Mouse (Mus musculus): ENCODE results near the gene Slc16a10. TPM values are rescaled to one million over a fixed set of nuclear protein-coding genes. Genes with fewer than 3 reads are reported as not detected.
A peak's percentile ranks its signal among the peaks of the same experiment; 100 is the strongest.

The Slc16a10 gene
- total RNA-seq, 2 experiments from 2014 or later: 17.8 to 23.8 TPM

DNA sequence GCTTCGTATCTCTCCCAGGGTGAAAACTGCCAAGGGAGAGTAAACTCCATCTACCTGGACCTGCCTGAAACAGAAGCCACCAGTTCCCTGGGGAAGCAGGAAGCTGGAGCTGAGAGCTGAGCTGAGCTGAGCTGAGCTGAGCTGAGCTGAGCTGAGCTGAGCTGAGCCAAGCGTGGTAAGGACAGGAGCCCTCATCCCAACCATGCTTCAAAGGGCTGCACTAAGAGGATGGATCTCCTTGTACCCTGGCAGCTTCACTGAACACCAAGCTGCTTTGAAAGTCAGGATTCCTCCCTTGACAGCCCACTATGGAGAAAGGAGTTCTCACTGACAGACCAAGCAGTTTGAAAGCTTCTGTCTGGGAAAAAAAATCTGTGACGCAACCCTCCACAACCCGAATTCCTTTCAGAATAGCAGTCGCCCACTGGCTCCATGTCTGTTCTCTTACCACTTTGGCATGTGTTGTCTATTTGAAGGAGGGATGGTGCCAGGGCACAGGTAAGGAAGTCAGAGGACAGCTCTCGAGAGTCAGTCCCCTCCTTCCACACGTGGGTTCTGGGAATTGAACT, 28.5 kb downstream of the Slc16a10 start:
- intact Hi-C loops (cut with DNase I): no loop called here
- no peak for DNase-seq

GRCm38 (mm10) chr10:40112256-40112655, 29.8 kb downstream of the Slc16a10 start:
- intact Hi-C loops (cut with DNase I): no loop called here
- no peak for DNase-seq

DNA sequence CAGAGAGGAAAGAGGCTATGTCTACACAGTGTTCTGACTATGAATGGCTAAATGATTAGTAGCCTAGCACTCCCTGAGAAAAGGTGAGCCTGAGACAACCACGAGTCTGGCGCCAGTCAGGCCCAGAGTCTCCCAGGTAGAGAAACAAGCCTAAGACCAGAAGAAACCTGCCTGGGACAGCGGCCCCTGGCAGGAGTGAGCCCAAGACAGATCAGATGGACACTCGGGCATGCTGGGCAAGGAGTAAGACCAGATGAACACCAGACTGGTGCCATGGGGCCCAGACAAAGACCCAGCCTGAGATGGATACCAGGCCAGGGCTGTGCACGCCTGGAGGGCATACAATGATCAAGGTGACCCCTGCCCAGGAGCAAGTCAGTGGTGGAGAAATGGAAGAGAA, 32.5 kb downstream of the Slc16a10 start:
- intact Hi-C loops (cut with DNase I): no loop called here
- no peak for DNase-seq

DNA sequence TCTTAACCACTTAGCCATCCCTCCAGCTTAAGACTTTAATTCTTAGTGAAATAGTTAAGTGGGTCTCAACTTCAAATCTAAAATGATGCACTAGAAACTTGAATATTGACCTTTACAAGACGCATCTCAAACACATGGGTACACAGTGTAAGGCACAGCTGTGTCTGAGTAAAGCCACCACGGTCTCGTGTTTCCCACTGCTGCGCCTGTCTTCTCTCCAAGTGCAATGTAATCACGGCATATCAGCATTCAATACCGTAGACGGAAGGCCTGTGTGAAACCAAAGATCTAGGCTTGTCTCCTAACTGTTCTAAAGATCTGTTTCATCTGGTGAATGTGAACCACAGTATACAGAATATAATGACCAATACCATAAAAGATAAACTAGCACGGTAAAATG, 33.1 kb downstream of the Slc16a10 start:
- no peak for DNase-seq
- intact Hi-C loops (cut with DNase I): no loop called here

- intact Hi-C loops (cut with DNase I): no loop called here
- DNase-seq: no peak
Observed at GRCm38 (mm10) chr10:40107995-40108394, 34.1 kb downstream of the Slc16a10 start.

GRCm38 (mm10) chr10:40105174-40105573, 36.9 kb downstream of the Slc16a10 start:
- intact Hi-C loops (cut with DNase I): no loop called here
- DNase-seq: no peak

- no peak for DNase-seq
- intact Hi-C loops (cut with DNase I): no loop called here
Observed at GRCm38 (mm10) chr10:40103790-40104189, 38.3 kb downstream of the Slc16a10 start.

DNA sequence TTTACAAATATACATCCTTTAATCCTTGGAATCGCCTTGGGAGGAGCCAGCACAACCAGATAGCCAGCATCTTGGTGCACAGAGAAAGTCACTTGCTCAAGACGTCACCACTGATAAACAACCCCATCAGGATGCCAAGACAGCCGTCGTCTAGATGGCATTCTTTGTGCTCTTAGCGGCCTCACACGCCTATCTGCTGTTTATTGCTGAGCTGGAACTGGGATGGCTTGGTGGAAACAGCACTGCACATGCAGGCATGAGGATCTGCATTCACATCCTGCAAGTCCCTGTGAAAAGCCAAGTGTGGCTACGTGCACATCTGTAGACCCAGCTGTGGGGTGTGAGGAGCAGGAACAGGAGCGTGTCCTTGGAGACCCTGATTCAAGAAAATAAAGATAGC, 39.1 kb downstream of the Slc16a10 start:
- DNase-seq: no peak
- intact Hi-C loops (cut with DNase I): no loop called here

DNA sequence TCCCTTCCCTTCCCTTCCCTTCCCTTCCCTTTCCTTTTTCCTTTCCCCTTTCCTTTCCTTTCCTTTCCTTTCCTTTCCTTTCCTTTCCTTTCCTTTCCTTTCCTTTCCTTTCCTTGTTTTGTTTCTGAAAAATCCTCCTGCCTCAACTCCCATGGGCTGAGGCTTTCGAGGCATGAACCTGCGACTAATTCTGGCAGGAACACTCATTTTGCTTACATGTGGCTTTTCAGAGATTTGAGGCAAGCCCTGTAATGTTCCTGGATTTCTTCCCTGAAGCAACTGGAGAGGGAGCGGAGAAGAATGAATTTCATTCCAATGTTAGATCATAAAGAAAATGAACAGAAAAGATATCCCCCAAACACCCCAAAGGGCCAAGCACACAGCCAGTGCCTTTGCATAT, 39.9 kb downstream of the Slc16a10 start:
- DNase-seq: no peak
- intact Hi-C loops (cut with DNase I): no loop called here

- no peak for DNase-seq
- intact Hi-C loops (cut with DNase I): no loop called here
Observed at GRCm38 (mm10) chr10:40098441-40098840, 43.6 kb downstream of the Slc16a10 start.

DNA sequence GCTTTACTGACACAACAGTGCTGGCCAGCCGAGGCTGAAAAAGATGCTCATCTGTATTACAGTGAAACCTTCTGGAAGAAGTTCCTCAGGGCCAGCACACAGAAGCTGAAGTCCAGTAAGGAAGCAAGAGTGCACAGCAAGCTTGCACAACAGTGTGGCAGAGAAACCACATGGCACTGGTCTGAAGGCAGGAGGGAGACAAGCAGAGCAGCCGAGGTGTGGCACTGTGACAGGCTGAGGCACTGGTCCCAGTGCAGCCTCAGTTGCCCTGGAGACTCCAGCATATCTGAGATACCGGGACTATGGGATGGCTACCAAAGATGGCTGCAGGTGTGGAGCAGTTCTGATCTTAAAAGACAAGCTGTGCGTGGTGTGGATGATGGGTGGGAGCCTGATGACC, 44.5 kb downstream of the Slc16a10 start:
- no peak for DNase-seq
- intact Hi-C loops (cut with DNase I): no loop called here

DNA sequence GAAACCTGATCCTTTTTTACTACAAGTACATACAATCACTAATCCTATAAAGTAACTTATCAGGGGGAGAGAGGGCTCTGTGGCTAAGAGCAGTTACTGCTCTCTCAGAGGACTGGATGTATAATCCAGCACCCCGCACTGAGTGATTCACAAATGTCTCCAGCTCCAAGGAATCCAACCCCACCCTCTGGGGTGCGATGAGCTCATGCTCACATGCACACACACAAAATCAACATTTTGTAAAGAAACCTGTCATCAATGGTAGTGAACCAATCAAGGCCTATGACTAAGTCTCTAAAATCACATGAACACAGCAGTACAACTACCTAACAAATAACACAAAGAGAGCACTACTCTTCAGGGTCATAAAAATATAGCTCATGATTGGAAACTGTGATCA, 47.3 kb downstream of the Slc16a10 start:
- intact Hi-C loops (cut with DNase I): no loop called here
- no peak for DNase-seq

DNA sequence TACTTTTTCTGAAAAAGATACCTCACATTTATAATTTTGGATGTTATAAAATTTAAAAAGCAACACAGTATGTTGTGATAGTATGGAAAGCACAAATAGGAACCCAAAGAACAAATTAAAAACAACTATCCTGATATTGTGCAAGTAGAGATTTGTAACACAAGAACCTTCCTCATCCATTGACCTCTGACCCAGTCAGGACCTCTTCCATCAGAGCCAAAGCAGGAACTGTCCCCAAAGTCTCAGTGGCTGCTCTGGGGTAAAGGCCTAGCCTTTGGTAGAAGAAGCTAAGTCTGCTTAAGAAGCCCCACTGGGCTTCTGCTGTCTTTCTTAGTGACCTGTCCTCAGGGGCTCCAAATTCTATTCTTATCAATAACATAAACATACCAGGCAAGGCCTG, 48.5 kb downstream of the Slc16a10 start:
- intact Hi-C loops (cut with DNase I): no loop called here

DNA sequence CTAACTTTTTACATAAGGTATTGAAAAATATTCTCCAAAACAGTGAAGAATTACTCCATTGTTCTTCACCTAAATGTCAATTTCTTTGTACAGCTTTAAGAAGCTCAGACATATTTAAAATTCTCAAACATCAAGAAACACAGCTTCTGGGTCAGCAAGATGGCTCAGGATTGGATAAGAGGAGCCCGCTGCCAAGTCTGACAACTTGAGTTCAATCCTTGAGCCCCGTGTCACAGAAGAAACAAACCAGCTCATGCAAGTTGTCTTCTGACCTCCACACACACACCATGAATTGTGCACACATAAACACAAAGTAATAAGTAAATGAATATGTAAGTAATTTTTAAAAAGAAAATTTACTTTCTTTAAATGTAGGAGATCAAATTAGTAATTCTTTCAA, 50.6 kb downstream of the Slc16a10 start:
- intact Hi-C loops (cut with DNase I): no loop called here
- DNase-seq: no peak

More for the DNA sequence above, 48.5 kb downstream of the Slc16a10 start:
- no peak for DNase-seq

- intact Hi-C loops (cut with DNase I): no loop called here
- no peak for DNase-seq
Observed at GRCm38 (mm10) chr10:40090504-40091428, 51.3 kb downstream of the Slc16a10 start.

- intact Hi-C loops (cut with DNase I): no loop called here
- peak in 1 of 2 experiments; percentile 44 for DNase-seq
Observed at GRCm38 (mm10) chr10:40084332-40085093, 57.5 kb downstream of the Slc16a10 start.

DNA sequence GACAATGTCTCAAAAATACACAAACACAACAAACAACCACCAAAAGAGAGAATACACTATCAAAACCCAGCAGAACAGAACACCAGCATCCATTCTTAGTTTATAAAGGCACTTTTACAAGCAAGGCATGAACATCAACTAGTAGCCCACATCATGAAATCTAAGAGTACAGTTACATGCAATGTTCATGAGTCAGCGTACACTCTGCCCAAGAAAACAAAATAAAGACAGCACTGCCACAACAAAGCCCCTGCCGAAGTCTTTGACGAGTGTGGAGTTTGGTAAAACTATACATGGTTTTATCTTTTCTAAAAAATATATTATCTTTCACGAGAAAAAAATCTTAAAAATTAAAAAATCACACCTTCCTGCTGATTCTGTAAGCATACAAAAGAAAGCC, 58.5 kb downstream of the Slc16a10 start:
- intact Hi-C loops (cut with DNase I): no loop called here
- DNase-seq: no peak

GRCm38 (mm10) chr10:40082668-40083067, 59.4 kb downstream of the Slc16a10 start:
- intact Hi-C loops (cut with DNase I): no loop called here
- peak in 1 of 2 experiments; percentile 29 for DNase-seq

DNA sequence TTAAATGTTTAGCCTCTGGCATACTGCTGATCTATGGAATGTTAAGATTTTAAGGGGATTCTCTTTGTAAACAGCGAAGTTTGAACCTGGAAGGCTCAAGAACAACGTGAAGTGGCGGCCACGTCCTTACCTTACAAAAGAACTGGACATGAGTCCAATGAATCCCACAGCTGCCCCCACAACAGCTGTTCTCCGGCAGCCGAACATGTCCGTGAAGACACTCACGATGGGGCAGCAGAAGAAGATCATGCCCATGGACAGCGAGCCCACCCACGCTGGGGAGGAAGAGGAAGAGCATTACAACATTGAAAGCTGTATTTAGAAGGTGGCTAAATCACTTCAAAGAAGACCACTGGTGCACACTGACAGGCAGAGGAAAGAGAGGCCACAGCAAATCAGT, 61.5 kb downstream of the Slc16a10 start:
- no peak for DNase-seq
- intact Hi-C loops (cut with DNase I): no loop called here

DNA sequence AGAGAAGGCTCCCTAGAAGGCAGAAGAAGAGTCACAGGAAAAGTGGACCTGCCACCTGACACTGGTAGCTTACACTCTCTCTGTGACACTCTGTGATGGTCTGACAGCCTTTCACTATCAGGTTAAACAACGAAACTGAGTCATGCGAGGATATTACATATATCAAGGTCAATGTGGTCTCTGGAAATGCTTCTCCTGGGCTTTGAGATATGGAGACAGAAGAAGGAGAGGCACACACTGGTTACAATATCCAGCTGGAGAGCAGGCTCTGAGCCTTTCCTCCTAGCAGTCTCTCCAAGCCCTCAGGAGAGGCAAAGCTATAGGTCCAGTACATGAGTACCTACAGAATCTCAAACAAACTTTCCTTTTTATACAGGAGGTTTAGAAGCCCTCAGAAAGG, 62.8 kb downstream of the Slc16a10 start:
- intact Hi-C loops (cut with DNase I): no loop called here
- DNase-seq: no peak

DNA sequence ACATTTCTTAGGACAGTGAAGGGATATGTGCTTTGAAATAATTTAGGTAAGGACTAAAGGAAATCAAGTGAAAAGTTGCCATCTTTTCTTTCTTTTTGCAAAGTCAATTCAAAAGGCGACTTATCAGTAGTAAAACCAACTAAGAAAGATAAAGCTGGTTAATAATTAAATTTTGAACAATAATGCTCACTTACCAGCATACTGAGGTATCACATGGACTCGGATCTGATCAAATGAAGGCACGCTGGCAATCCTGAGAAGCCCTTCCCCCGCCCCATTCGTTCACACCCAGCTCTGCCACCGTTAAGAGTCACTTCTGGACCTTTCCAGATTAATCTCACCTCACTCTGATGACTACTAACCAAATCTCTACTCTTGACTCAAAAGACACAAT, 64.1 kb downstream of the Slc16a10 start:
- intact Hi-C loops (cut with DNase I): no loop called here
- DNase-seq: no peak
